Mouse (Mus musculus) MEL (cell line): ENCODE results near the gene Sun5. TPM values are rescaled to one million over a fixed set of nuclear protein-coding genes. Genes with fewer than 3 reads are reported as not detected.

Experiments
- DNase-seq: peaks from one replicate; pipeline ENCODE4 v3.0.0; 2011; ENCODE audit warnings: low read depth, low spot score
- H3K27ac ChIP-seq: 2 replicates; pipeline ENCODE4 v1.5.1; 2012; ENCODE audit warnings: low read depth, mild to moderate bottlenecking, control low read depth, low read length, moderate library complexity; ENCODE audit not compliant: control insufficient read depth
- H3K27me3 ChIP-seq, 2 experiments: fragments of 150-350 bp in 1 of 2; sonication (generic) in 1 of 2; 2 replicates each; pipeline ENCODE4 v1.6.1; 2012; ENCODE audit warnings: low read length in 2 of 2, mild to moderate bottlenecking in 2 of 2, improper control_type of control experiment in 1 of 2, moderate library complexity in 1 of 2; ENCODE audit not compliant: insufficient read depth in 2 of 2, control insufficient read depth in 1 of 2
- H3K36me3 ChIP-seq, 2 experiments: 2 replicates each; pipeline ENCODE4 v1.6.1; 2012 to 2014; ENCODE audit warnings: low read length in 2 of 2, improper control_type of control experiment in 1 of 2, inconsistent platforms in 1 of 2, mild to moderate bottlenecking in 1 of 2; ENCODE audit not compliant: insufficient read depth in 2 of 2, control insufficient read depth in 1 of 2
- H3K4me1 ChIP-seq, 2 experiments: fragments of 150-350 bp in 1 of 2; sonication (generic) in 1 of 2; 2 replicates each; pipeline ENCODE4 v1.6.1; 2012; ENCODE audit warnings: low read length in 2 of 2, improper control_type of control experiment in 1 of 2, mild to moderate bottlenecking in 1 of 2; ENCODE audit not compliant: insufficient read depth in 2 of 2, control insufficient read depth in 1 of 2
- H3K4me3 ChIP-seq, 2 experiments: fragments of 150-350 bp in 1 of 2; sonication (generic) in 1 of 2; 2 replicates each; pipeline ENCODE4 v1.5.1; 2012; ENCODE audit warnings: low read depth in 2 of 2, low read length in 2 of 2, mild to moderate bottlenecking in 2 of 2, moderate library complexity in 2 of 2, control low read depth in 1 of 2, improper control_type of control experiment in 1 of 2; ENCODE audit not compliant: control insufficient read depth in 1 of 2, insufficient read depth in 1 of 2
- H3K79me2 ChIP-seq: 2 replicates; pipeline ENCODE4 v1.6.1; 2012; ENCODE audit warnings: mild to moderate bottlenecking, low read length, moderate library complexity; ENCODE audit not compliant: control insufficient read depth, poor library complexity, insufficient read depth
- H3K9ac ChIP-seq: 2 replicates; pipeline ENCODE4 v1.6.1; 2012; ENCODE audit warnings: low read depth, mild to moderate bottlenecking, control low read depth, low read length, moderate library complexity; ENCODE audit not compliant: control insufficient read depth, poor library complexity, severe bottlenecking
- H3K9me3 ChIP-seq: fragments of 150-350 bp; sonication (generic); replicated peaks from 2 replicates; pipeline ENCODE4 v1.6.1; 2012; ENCODE audit warnings: mild to moderate bottlenecking, low read length, improper control_type of control experiment, moderate library complexity; ENCODE audit not compliant: insufficient read depth
- CHD1 ChIP-seq: IDR thresholded peaks from 2 replicates; pipeline ENCODE4 v1.6.1; 2012; ENCODE audit warnings: low read depth, mild to moderate bottlenecking, inconsistent platforms, low read length, improper control_type of control experiment
- CHD2 ChIP-seq: IDR thresholded peaks from 2 replicates; pipeline ENCODE4 v1.6.1; 2011; ENCODE audit warnings: low read length, improper control_type of control experiment
- E2F4 ChIP-seq: IDR thresholded peaks from 2 replicates; pipeline ENCODE4 v1.6.1; 2011; ENCODE audit warnings: low read depth, low read length, improper control_type of control experiment, borderline replicate concordance
- EP300 ChIP-seq, 2 experiments: IDR thresholded peaks; 2 replicates each; pipeline ENCODE4 v1.6.1; 2011; ENCODE audit warnings: improper control_type of control experiment in 2 of 2, low read length in 2 of 2, low read depth in 1 of 2, mild to moderate bottlenecking in 1 of 2
- GABPA ChIP-seq: IDR thresholded peaks from 2 replicates; pipeline ENCODE4 v1.6.1; 2012; ENCODE audit warnings: low read depth, mild to moderate bottlenecking, inconsistent platforms, low read length, improper control_type of control experiment, moderate library complexity
- GATA1 ChIP-seq: IDR thresholded peaks from 2 replicates; pipeline ENCODE4 v1.6.1; 2011; ENCODE audit warnings: low read depth, low read length, improper control_type of control experiment
- JUND ChIP-seq: IDR thresholded peaks from 2 replicates; pipeline ENCODE4 v1.6.1; 2011; ENCODE audit warnings: low read depth, mild to moderate bottlenecking, improper control_type of control experiment, low read length
- MAX ChIP-seq: IDR thresholded peaks from 2 replicates; pipeline ENCODE4 v1.6.1; 2011; ENCODE audit warnings: low read length, improper control_type of control experiment
- MAZ ChIP-seq: IDR thresholded peaks from 2 replicates; pipeline ENCODE4 v1.6.1; 2012; ENCODE audit warnings: low read depth, mild to moderate bottlenecking, inconsistent platforms, low read length, improper control_type of control experiment
- MEF2A ChIP-seq: IDR thresholded peaks from 2 replicates; pipeline ENCODE4 v1.6.1; 2014; ENCODE audit warnings: low read depth, mild to moderate bottlenecking, inconsistent platforms, low read length, improper control_type of control experiment; ENCODE audit not compliant: poor library complexity, insufficient replicate concordance, severe bottlenecking; ENCODE audit errors: extremely low read depth
- MXI1 ChIP-seq: IDR thresholded peaks from 2 replicates; pipeline ENCODE4 v1.6.1; 2011; ENCODE audit warnings: mild to moderate bottlenecking, low read depth, low read length, improper control_type of control experiment
- MYB ChIP-seq: IDR thresholded peaks from 2 replicates; pipeline ENCODE4 v1.6.1; 2011; ENCODE audit warnings: mild to moderate bottlenecking, low read depth, low read length, improper control_type of control experiment
- MYC ChIP-seq: IDR thresholded peaks from 2 replicates; pipeline ENCODE4 v1.6.1; 2011; ENCODE audit warnings: low read depth, mild to moderate bottlenecking, low read length, improper control_type of control experiment, moderate library complexity
- POLR2AphosphoS2 ChIP-seq: IDR thresholded peaks from 2 replicates; pipeline ENCODE4 v1.6.1; 2011; ENCODE audit warnings: low read length, improper control_type of control experiment
- POLR2AphosphoS5 ChIP-seq: IDR thresholded peaks from 2 replicates; pipeline ENCODE4 v1.6.1; 2012; ENCODE audit warnings: low read depth, borderline replicate concordance, mild to moderate bottlenecking, inconsistent platforms, low read length, moderate library complexity, mixed read lengths
- RAD21 ChIP-seq: IDR thresholded peaks from 2 replicates; pipeline ENCODE4 v1.6.1; 2011; ENCODE audit warnings: mild to moderate bottlenecking, low read depth, low read length, improper control_type of control experiment
- SIN3A ChIP-seq: IDR thresholded peaks from 2 replicates; pipeline ENCODE4 v1.6.1; 2012; ENCODE audit warnings: low read length, improper control_type of control experiment, inconsistent platforms
- TCF12 ChIP-seq: IDR thresholded peaks from 2 replicates; pipeline ENCODE4 v1.6.1; 2014; ENCODE audit warnings: low read depth, mild to moderate bottlenecking, inconsistent platforms, low read length, improper control_type of control experiment, moderate library complexity
- UBTF ChIP-seq: IDR thresholded peaks from 2 replicates; pipeline ENCODE4 v1.6.1; 2012; ENCODE audit warnings: low read depth, mild to moderate bottlenecking, inconsistent platforms, low read length, improper control_type of control experiment, moderate library complexity, borderline replicate concordance; ENCODE audit not compliant: insufficient read depth
- USF2 ChIP-seq, 2 experiments: IDR thresholded peaks; 2 replicates each; pipeline ENCODE4 v1.6.1; 2011 to 2012; ENCODE audit warnings: improper control_type of control experiment in 2 of 2, low read length in 2 of 2, borderline replicate concordance in 1 of 2, inconsistent platforms in 1 of 2, low read depth in 1 of 2, mild to moderate bottlenecking in 1 of 2; ENCODE audit not compliant: insufficient read depth in 1 of 2
- ZC3H11A ChIP-seq: IDR thresholded peaks from 2 replicates; pipeline ENCODE4 v1.6.1; 2012; ENCODE audit warnings: low read depth, mild to moderate bottlenecking, inconsistent platforms, low read length, improper control_type of control experiment
- ZKSCAN1 ChIP-seq: IDR thresholded peaks from 2 replicates; pipeline ENCODE4 v1.6.1; 2012; ENCODE audit warnings: low read depth, mild to moderate bottlenecking, inconsistent platforms, low read length, improper control_type of control experiment, moderate library complexity
- ZMIZ1 ChIP-seq: IDR thresholded peaks from 2 replicates; pipeline ENCODE4 v1.6.1; 2012; ENCODE audit warnings: low read depth, mild to moderate bottlenecking, inconsistent platforms, low read length, improper control_type of control experiment, moderate library complexity
- ZNF384 ChIP-seq: IDR thresholded peaks from 2 replicates; pipeline ENCODE4 v1.6.1; 2012; ENCODE audit warnings: low read depth, mild to moderate bottlenecking, inconsistent platforms, low read length, improper control_type of control experiment
- polyA plus RNA-seq, 2 experiments: library from polyadenylated mRNA; stranded (reverse) in 1 of 2; unstranded in 1 of 2; fragments of >175 nt in 1 of 2; fragments of >200 nt in 1 of 2; gene quantifications; 2 replicates each; pipeline versions ENCODE4 v1.2.1 to v1.2.4; 2012; ENCODE audit warnings: low replicate concordance in 2 of 2, low read depth in 1 of 2; ENCODE audit not compliant: insufficient read length in 2 of 2, insufficient read depth in 1 of 2, missing spikeins in 1 of 2
- total RNA-seq: library from RNA; depleted of rRNA; stranded (reverse); fragments of 300-350 nt; gene quantifications from 2 replicates; pipeline ENCODE4 v1.2.3, GENCODE M21; 2012

Sun5 gene
- total and polyA plus RNA-seq, 3 experiments = not detected

- Histone ChIP-seq H3K4me3 (no peak overlapping the region), H3K9ac (no peak overlapping the region), H3K79me2 (no peaks in the 10 kb centered on the region), H3K9me3 (no peaks in the 10 kb centered on the region), H3K4me1 (no peaks in the 10 kb centered on the region), H3K27ac (no peak overlapping the region), H3K27me3 (no peaks in the 10 kb centered on the region), H3K36me3 (no peaks in the 10 kb centered on the region)
- TF ChIP-seq UBTF (no peak), JUND (no peak), CHD1 (no peak), SIN3A (no peak), MEF2A (no peak), POLR2AphosphoS2 (no peak), ZC3H11A (no peak), MXI1 (no peak), ZNF384 (no peak), MAZ (no peak), ZKSCAN1 (no peak), GABPA (no peak), POLR2AphosphoS5 (no peak), MYC (no peak), RAD21 (no peak), GATA1 (no peak)
- no peak for DNase-seq
Observed at GRCm38 (mm10) chr2:153906626-153907025, 35.7 kb upstream of the Sun5 start.

- Histone ChIP-seq H3K4me1 (no peaks in the 10 kb centered on the region), H3K4me3 (no peak overlapping the region), H3K27ac (no peak overlapping the region), H3K9ac (no peak overlapping the region), H3K27me3 (no peaks in the 10 kb centered on the region), H3K79me2 (no peaks in the 10 kb centered on the region)
- TF ChIP-seq E2F4 = no peak
- no peak for TF ChIP-seq ZMIZ1
- no peak for TF ChIP-seq MYB
- no peak for TF ChIP-seq MAZ
- no peak for TF ChIP-seq CHD2
- no peak for TF ChIP-seq EP300 (IDR thresholded peaks at IDR 0.05; ENCODE audit: low read depth in 1 of 2, low read length in 2 of 2)
- TF ChIP-seq TCF12 = no peak
- no peak for TF ChIP-seq MAX
- TF ChIP-seq USF2 (IDR thresholded peaks at IDR 0.05; ENCODE audit: borderline replicate concordance in 1 of 2, insufficient read depth in 1 of 2, low read depth in 1 of 2, low read length in 2 of 2) = no peak
- no peak for TF ChIP-seq RAD21
- TF ChIP-seq, all 39 proteins: peak for 0
- no peak for DNase-seq
- Histone ChIP-seq H3K36me3 (no peaks in the 10 kb centered on the region), H3K9me3 (no peaks in the 10 kb centered on the region)
Observed at GRCm38 (mm10) chr2:153902726-153903125, 31.8 kb upstream of the Sun5 start.
